Mouse (Mus musculus) olfactory bulb, adult 2 months (tissue): ENCODE measurements around the gene Krt2.

Source experiments
- CTCF ChIP-seq: fragments of 200-500 bp; IDR thresholded peaks from 2 replicates; pipeline ENCODE4 v1.5.1; 2012; ENCODE audit warnings: low read depth, mild to moderate bottlenecking, low read length, moderate library complexity; ENCODE audit not compliant: insufficient read depth
- POLR2A ChIP-seq: fragments of 200-500 bp; IDR thresholded peaks from 2 replicates; pipeline ENCODE4 v1.6.1; 2012; ENCODE audit warnings: mild to moderate bottlenecking, low read depth, low read length, moderate library complexity; ENCODE audit not compliant: insufficient read depth

GRCm38 (mm10) chr15:101854294-101854693 lies 36.3 kb upstream of the Krt2 start:
- TF ChIP-seq POLR2A (no peak), CTCF (no peak)
